Mouse (Mus musculus): ENCODE data around the gene Cfl2.
A peak's percentile ranks its signal among the peaks of the same experiment; 100 is the strongest.
"Not testable (repeated sequence)": the region's sequence is repeated elsewhere in the genome, so short reads cannot be mapped to it uniquely, and the experiment has no call there.

Gene Cfl2

DNA sequence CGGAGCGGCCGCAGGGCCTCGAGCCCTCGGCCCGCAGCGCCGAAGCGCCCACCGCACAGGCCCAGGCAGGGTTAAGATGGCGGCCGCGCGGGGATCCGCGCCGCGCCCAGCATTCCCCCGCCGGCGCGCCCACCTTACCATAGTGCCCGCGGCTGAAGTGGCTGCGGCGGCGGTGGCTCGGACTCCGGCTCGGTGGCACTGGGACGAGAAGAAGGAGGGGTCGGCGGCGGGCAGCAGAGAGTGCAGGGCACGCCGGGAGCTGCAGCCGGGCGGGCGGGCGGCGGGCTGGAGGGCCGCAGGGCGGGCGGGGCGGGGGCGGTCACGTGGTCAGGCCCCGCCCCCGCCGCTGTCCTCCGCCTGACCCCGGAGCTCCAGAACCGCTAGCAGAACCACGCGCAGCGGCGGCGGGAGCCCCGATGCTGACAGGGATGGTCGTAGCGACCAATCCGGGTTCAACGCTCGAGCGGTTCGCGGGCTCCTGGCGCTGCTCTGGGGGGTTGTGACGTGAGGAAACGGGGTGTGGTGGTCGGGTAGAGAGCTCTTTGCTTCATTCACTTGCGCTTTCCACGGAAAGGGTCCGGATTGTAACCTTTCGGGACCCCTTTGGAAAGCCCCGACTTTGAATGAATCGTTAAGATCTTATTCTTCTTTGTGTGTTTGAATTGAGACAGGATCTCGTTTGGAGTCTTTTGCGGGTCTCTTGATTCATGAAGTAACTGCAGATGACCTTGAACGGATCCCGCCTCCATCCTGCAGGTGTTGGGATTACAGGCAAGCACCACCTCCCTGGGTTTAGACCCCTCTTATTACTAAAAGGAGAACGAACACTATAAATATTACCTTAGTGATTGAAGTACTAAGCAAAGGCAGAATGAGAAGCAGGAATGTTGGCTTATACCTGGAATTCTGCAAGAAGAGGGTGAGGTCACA, at the start of gene Cfl2:
Cfl2 (minus strand) TSS at position 272 of the 930 bp plus-strand sequence.
- DNase-seq (ENCODE audit: low read depth) = peak; percentile 85

DNA sequence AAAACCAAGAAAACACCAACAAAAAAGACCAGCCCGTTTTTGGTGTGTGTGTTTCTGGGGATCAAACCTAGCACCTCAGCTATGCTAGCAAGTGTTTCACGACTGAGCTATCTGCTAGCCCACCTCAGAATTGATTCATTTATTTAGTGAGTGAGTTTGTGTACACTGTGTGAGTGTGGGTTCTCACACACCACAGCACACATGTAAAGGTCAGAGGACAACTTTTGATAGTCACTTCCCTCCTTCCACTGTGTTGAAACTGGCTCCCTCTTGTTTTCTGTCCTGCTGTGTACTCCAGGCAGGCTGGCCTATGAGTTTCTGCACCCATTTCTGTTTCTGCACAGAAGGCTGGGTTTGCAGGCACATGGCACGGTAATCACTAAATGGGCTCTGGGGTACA, 47.7 kb upstream of the Cfl2 start:
- no peak for DNase-seq (ENCODE audit: low read depth)

DNA sequence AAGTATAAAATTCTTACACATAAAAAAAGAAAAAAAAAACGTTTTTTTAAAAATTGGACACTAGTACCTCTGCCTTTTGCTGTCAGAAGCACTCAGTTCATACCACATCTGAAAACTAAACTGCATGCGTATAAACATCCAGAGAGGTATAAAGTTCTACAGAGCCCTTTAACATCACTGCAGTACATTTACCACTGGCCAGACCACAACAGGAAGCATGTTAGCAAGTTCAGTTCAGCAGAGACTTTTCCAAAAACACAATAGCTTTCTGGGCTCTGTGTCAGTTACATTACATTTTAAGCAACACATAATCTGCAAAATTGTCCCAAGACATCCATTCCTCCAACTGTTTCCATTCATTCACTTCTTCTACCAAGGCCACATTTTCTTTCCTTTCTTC, 29.9 kb upstream of the Cfl2 start:
- DNase-seq (ENCODE audit: low read depth) = not testable (repeated sequence)

DNA sequence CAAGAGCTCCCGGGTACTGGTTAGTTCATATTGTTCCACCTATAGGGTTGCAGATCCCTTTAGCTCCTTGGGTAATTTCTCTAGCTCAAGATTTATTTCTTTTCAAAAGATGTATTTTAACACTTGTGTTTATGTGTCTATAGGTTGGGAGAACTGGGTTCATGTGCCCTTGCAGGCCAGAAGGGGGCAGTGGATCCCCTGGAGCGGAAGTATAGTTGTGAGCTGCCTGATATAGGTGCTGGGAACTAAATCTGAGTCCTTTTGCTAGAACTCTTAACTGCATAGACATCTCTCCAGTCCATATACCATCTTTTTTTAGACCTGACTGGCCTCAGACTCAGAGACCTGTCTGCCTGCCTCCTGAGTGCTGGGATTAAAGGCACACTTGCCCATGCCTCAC, 27.7 kb upstream of the Cfl2 start:
- DNase-seq (ENCODE audit: low read depth) = peak; percentile 29

DNA sequence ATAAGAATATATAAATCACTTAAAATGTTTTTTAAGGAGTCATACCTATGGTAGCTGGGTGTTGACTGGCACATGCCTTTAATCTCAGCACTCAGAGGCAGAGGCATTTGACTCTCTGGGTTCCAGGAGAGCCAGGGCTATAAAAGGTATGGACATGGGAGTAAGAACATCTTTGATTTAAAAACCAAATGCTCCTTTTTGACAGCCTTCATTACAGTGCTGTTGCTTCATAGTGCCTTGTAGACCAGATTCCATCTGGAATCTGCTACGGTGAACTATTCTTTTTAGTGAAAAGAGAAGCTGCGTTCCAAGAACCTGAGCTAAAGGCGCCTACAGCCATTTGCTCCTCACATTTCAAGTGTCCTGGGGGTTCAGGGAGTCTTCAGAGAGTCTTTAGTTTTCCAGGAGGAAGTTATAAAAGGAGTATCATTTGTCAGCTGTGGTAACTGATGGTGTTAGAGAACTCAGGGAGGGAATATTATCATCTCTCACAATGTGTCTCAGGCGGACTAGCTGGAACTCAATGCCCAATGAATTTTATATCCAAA, 25.0 kb upstream of the Cfl2 start:
- DNase-seq (ENCODE audit: low read depth) = no peak

DNA sequence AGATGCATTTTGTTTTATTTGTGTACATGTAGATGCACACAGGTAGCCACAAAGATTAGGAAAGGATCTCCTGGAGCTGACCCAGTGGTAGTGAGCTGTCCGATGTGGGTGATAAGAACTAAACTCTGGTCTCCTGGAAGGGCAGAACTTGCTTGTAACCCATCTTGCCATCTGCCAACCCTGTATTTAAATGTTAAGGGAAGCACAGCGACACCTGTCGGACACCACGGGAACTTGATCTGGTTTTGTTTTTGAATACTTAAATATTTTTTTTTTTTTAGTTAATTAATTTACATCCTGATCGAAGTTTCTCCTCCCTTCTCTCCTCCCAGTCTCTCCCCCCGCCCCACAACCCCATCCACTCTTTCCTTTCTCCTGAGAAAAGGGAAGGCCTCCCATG, 17.0 kb upstream of the Cfl2 start:
- DNase-seq (ENCODE audit: low read depth) = peak; percentile 89

DNA sequence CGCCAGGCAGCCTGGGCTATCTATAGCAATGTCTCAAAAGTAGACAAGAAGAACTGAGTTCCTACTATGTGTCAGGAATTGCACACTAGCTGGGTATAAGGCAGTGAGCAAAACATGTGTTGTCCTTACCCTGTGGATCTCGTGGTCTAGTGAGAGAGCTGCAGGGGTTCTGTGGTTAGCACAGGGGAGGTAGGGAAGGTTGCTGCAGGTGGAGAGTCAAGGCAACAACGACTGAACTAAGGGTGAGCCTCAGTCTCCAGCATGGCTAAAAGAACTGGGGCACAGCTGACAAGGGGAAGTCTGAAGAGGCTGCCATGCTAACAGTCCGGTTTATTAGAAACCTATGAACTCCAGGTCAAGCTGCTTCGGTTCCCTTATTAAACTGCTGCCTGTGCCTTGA, 16.5 kb upstream of the Cfl2 start:
- DNase-seq (ENCODE audit: low read depth) = no peak

DNA sequence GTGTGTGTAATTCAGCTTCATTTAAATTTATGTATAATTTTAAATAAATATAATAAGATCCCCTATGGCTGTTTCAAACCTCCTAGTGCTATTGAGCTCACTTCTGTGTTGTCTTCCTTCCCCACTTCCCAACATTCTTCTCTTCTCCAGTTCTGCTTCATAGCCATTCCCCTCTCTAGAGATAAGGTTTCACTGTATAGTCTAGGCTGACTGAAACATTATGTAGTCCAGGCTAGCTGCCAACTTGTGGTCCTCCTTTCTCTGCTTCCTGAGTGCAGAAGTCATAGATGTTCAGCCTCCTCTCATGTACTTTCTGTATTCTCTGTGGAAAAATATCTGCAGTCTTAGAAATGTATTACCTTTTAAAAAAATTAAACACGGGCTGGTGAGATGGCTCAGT, 15.2 kb upstream of the Cfl2 start:
- DNase-seq (ENCODE audit: low read depth) = no peak

DNA sequence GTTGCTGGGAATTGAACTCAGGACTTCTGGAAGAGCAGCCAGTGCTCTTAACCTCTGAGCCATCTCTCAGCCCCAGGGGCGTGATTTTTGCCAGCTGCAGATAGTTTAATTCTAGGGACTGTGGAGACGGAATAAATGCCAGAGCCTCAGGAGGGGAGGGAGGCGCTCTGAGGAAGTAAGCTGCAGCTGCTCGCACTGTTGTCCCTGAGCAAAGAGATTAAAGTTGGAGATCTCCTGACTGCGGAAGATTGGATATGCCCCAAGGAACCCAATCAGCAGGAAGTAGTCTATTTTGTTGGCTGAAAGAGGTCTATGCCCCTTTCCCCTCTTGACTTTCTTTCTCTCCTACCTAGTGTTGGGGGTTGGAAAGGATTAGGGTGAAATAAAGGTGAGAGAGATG, 14.2 kb upstream of the Cfl2 start:
- no peak for DNase-seq (ENCODE audit: low read depth)

DNA sequence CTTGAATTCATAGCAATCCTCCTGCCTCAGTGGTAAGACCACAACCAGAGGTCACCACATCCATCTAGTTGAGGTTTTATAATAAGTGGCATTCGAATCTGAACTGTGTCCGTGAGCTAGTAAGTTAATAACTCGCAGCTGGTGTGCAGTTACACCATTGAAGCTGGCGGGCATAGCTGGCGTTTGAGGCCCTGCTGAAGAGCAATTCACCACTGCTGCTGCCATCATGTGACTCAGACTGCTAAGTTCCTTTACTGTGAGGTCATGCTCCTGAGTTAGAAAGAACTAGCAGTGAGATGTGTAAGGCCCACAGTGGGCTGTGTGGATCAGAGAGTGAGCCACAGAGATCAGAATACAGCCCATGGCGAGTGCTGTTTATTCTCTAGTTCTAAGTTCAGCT, 12.0 kb upstream of the Cfl2 start:
- no peak for DNase-seq (ENCODE audit: low read depth)

DNA sequence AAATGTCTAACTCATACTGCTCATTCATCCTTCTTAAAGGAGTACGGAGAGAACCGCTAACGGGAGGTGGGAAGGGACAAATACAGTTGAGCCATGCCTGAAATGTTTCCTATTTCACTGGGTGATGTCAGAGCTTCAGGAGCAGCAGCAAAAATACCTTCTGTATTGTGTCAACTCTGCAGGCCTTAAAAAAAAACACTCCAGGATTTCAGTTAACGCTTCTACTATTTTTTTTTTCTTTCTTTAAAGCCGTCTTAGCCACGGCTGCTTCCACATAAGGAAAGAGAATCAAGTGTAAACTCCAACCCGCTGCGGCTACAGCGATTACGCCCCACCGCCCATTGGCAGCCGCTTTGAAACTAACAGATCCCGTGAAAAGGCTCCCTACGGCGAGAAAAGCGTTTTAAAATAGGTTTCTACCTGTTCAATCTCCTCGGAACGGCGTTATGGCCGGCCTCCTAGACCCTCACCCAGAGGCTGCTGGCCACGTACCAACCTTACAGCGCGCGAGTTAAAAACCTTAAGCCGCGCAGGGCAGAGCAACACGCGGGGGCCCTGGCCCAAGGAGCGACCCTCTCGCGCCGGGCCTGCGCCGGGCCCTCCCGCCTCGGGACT, 579 bp downstream of the Cfl2 start:
- peak; percentile 59 for DNase-seq (ENCODE audit: low read depth)

DNA sequence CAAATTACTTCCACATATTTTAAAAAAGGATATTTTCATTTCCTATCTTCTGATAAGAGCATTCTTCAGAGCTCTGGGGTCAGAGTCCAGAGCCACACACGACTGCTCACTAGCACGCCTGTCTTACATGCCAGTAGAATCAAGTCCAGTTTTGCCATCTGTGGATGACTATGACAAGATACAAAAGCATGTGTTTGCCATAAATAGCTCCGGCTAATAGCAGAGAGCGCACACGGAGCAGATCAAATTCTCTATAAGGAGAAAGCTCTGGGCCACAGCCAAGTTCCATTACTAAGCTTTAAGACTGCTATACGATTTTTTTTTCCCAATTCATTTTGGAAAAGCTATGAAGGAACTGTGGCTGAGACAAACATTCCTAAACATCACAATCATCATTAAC, 3.1 kb downstream of the Cfl2 start:
- no peak for DNase-seq (ENCODE audit: low read depth)

DNA sequence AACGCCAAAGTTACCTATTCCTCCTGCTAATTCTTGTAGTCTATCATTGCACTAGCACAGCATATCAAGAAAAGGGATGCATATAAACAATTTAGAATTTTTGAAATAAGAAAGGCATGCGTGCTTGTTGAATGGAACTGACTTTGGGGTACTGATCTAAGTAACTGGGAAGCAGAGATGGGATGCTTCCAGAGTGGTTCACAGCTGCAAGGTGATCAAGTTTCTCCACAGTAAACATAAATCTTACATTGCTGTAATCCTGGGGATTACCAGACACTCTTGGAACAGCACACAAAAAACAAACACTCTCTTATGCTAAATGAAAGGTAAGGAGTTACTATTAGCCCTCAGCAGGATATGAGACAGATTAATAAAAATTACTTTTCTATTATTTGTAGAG, 12.1 kb downstream of the Cfl2 start:
- no peak for DNase-seq (ENCODE audit: low read depth)

DNA sequence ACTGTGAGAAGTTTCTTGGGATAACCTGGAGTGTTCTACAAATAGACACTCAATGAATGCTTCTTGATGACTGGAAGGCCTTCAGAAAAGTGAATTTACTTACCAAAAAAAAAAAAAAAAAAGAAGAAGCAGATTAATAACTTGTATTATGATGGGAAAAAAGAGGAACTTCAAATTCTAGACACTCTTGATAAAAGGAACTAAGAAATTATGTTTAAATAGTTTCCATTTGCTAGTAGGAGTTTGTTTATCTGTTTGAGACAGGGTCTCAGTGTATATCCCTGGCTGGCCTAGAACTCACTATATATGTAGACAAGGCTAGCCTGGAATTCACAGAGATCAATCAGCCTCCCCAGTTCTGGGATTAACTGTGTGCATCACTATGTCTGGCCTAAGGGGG, 18.3 kb downstream of the Cfl2 start:
- DNase-seq (ENCODE audit: low read depth) = no peak

DNA sequence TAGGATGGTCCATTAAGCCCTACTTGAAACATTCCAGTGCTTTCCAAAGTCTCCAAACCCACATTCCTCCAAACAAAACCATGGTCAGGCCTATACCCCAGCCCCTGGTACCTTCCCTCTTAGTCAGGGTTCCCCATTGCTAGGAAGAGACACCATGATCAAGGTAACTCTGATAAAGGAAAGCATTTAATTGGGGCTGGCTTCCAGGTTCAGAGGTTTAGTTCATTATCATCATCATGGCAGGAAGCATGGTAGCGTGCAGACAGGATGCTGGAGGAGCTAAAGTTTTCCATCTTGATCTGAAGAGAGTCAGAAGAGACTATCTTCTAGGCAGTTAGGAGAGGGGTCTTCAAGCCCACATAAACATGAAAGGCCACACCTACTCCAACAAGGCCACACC, 21.1 kb downstream of the Cfl2 start:
- no peak for DNase-seq (ENCODE audit: low read depth)

DNA sequence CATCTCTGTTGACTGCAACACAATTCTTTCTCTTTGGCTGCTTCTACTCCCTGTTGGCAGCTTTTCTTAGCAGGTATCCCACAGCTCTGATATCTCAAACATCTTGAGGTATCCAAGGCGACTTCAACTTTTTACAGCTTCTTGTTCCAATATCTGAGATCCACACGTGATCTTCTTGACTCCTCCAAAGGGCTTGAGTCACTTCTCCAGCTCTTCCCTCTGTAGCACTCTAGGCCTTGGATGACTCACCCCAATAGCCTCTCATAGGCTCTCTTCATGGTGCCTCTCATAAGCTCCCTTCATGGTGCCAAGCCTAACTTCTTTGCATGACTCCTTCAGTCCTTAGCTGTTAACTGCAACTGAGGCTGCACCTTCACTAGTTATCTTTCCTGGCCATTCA, 22.9 kb downstream of the Cfl2 start:
- no peak for DNase-seq (ENCODE audit: low read depth)

DNA sequence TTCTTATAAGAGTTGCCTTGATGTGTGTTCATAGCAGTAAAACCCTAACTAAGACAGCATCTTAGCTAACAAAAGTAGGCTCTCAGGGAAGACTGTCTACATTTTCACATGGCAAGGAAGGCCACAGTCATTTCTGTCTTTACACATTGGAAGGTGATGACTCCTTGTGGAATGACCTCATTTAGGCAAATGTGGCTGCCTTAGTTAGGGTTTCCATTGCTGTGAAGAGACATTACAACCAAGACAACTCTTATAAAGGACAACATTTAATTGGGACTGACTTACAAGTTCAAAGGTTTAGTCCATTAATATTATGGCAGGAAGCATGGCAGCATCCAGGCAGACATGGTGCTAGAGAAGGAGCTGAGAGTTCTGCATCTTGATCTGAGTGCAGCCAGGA, 23.7 kb downstream of the Cfl2 start:
- no peak for DNase-seq (ENCODE audit: low read depth)

DNA sequence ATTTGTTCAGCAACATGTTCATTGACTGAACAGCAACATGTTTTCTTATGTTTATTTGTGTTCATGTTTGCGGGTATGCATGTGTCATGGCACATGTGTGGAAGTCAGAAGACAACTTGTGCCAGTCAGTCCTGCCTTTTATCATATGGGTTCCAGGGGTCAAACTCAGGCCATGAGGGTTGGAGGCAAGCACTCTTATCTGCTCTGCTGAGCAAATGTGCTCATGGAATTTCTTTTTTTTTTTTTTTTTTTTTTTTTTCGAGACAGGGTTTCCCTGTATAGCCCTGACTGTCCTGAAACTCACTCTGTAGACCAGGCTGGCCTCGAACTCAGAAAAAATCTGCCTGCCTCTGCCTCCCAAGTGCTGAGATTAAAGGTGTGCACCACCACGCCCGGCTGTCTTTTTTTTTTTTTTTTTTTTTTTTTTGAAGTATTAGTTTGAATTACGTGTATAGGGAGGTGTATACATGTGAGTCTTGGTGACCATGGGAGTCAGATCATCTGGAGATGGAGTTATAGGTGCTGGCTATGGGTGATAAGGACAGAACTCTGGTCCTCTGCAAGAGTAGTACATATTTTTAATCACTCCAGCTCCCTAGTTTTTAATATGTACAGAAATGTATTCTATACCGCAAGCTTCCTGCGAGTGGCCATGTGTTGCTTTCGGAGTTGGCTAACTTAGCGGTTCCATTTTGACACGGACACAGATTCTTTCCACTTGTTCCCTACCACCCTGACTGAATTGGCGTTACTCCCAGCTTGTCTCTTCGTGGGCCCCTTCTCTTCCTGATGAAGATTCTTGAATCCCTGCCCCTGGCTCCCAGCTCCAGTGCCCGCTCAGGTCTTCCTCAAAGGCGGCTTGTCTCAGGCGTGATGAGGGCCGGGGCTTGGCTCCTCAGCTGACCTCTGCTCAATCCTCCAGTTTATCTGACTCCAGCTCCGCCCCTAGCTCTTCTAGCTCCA, 26.8 kb downstream of the Cfl2 start:
- DNase-seq (ENCODE audit: low read depth) = no peak

DNA sequence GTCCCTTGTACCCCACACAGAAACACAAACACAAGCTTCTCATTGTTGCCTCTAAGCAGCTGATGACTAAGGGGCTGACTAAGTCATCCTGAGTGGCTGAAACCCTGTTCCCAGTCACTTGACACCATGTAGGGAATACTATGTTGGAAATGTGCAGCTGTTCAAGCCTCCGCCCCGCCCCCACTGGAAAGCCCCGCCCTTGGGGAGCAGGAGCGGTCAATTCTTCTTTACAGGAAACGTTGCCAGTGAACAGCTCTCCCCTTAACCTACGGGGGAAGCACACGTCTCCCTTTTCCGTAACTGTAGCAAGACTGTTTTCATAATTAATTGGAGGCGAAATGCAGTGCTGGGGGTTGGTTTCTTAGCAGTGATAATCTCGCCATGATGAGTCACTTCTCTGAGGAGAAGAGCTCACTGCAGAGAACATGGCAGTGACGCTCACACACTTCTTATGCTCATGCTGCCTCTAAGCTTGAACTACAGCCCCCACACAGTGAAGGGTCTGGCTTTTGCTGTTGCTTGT, 27.7 kb downstream of the Cfl2 start:
- peak; percentile 56 for DNase-seq (ENCODE audit: low read depth)

DNA sequence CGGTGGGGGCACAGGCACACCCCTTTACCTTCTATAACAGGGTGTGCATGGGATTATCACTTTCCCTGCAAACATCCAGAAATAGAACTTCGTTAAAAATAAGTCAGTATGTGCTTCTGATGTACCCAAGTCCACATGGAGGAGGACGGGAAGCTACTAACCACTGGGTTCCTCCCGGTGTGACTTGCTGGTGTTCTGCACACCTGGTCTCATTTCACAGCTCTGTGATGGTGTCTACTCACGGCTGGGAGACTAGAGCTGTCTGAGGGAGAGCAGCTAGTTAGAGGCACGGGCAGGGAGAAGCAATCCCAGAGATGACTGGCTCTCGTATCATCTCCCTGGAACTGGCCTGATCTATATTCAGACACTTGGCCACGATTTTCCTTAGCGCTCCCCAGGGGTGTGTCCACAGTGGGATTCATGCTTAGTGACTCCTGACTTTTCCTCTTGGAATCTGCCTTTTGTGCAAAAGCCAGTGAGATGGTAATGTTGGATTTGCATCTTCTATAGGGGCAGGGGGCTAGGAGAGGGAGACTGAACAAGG, 28.7 kb downstream of the Cfl2 start:
- DNase-seq (ENCODE audit: low read depth) = no peak

DNA sequence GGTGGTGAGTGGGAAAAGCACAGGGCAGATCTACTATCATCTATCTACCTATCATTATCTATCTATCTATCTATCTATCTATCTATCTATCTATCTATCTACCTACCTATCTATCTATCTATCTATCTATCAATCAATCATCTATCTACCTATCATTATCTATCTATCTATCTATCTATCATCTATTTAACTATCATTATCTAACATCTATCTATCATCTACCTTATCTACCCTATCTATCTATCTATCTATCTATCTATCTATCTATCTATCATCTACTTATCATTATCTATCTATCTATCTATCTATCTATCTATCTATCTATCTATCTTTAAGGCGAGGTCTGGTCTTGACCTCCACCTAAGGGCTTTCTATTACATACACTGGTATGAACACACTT, 30.8 kb downstream of the Cfl2 start:
- DNase-seq (ENCODE audit: low read depth) = not testable (repeated sequence)

DNA sequence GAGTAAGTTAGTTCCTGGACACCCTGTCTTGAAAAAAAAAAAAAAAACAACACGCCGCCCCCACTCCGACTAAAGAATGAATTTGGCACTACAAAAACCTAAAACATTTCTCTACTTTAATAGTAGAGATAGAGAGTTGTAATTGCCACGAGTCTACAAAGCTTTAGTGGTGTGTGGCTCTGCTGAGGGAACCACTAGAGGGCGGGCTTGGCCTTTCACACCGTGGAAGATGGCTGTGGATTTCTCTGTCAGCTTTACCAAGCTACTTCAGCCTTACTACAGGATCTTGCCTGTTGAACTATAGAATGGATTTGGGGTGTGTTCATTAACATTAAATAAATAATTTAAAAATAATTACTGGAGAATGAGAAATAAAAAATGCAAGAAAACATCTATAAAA, 32.1 kb downstream of the Cfl2 start:
- DNase-seq (ENCODE audit: low read depth) = peak; percentile 87

Measured in induced T-regulatory cell, adult 2 months (primary cell).